Mouse (Mus musculus): ENCODE results near the gene Ube2j2. TPM values are rescaled to one million over a fixed set of nuclear protein-coding genes. Genes with fewer than 3 reads are reported as not detected.

Ube2j2 gene
- polyA plus RNA-seq (2014; fragmentation: Illumina TruSeq; extraction: RNeasy Lipid Tissue Mini Kit (QIAGEN cat#74804); ENCODE audit: low read depth, low replicate concordance), result 156 TPM

GRCm38 (mm10) chr4:155943534-155944249 lies at the start of gene Ube2j2:
Gene Ube2j2, plus strand, starts transcription at chr4:155943831.

GRCm38 (mm10) chr4:155962167-155962971 lies 18.7 kb downstream of the Ube2j2 start, which contains the start of gene C1qtnf12:
Gene C1qtnf12, plus strand, starts transcription at chr4:155962318.

GRCm38 (mm10) chr4:155992241-155992905 lies 48.7 kb downstream of the Ube2j2 start, which contains the start of the genes B3galt6 and Sdf4:
Gene B3galt6, minus strand, starts transcription at chr4:155992649.
Gene Sdf4, plus strand, starts transcription at chr4:155992872.

Other genes starting within 250 kb of the Ube2j2 start
- gene Fndc10, start 249.5 kb upstream of the Ube2j2 start, polyA plus RNA-seq (2014; fragmentation: Illumina TruSeq; extraction: RNeasy Lipid Tissue Mini Kit (QIAGEN cat#74804); ENCODE audit: low read depth, low replicate concordance), result not detected
- gene Ssu72, start 239.0 kb upstream of the Ube2j2 start, polyA plus RNA-seq (2014; fragmentation: Illumina TruSeq; extraction: RNeasy Lipid Tissue Mini Kit (QIAGEN cat#74804); ENCODE audit: low read depth, low replicate concordance), result 45.1 TPM
- gene Tmem240, start 209.0 kb upstream of the Ube2j2 start, polyA plus RNA-seq (2014; fragmentation: Illumina TruSeq; extraction: RNeasy Lipid Tissue Mini Kit (QIAGEN cat#74804); ENCODE audit: low read depth, low replicate concordance), result not detected
- 1.5 TPM for gene Atad3a, start 182.7 kb upstream of the Ube2j2 start, polyA plus RNA-seq (2014; fragmentation: Illumina TruSeq; extraction: RNeasy Lipid Tissue Mini Kit (QIAGEN cat#74804); ENCODE audit: low read depth, low replicate concordance)
- gene Vwa1, start 169.1 kb upstream of the Ube2j2 start, polyA plus RNA-seq (2014; fragmentation: Illumina TruSeq; extraction: RNeasy Lipid Tissue Mini Kit (QIAGEN cat#74804); ENCODE audit: low read depth, low replicate concordance), result 0.57 TPM
- 1.7 TPM for gene Tmem88b, start 158.0 kb upstream of the Ube2j2 start, polyA plus RNA-seq (2014; fragmentation: Illumina TruSeq; extraction: RNeasy Lipid Tissue Mini Kit (QIAGEN cat#74804); ENCODE audit: low read depth, low replicate concordance)
- gene Ankrd65, start 153.4 kb upstream of the Ube2j2 start, polyA plus RNA-seq (2014; fragmentation: Illumina TruSeq; extraction: RNeasy Lipid Tissue Mini Kit (QIAGEN cat#74804); ENCODE audit: low read depth, low replicate concordance), result not detected
- 131 TPM for gene Mrpl20, start 141.0 kb upstream of the Ube2j2 start, polyA plus RNA-seq (2014; fragmentation: Illumina TruSeq; extraction: RNeasy Lipid Tissue Mini Kit (QIAGEN cat#74804); ENCODE audit: low read depth, low replicate concordance)
- gene Ccnl2, start 131.3 kb upstream of the Ube2j2 start, polyA plus RNA-seq (2014; fragmentation: Illumina TruSeq; extraction: RNeasy Lipid Tissue Mini Kit (QIAGEN cat#74804); ENCODE audit: low read depth, low replicate concordance), result 32.1 TPM
- gene Aurkaip1, start 112.6 kb upstream of the Ube2j2 start, polyA plus RNA-seq (2014; fragmentation: Illumina TruSeq; extraction: RNeasy Lipid Tissue Mini Kit (QIAGEN cat#74804); ENCODE audit: low read depth, low replicate concordance), result 6.5 TPM
- gene Mxra8, start 104.2 kb upstream of the Ube2j2 start, polyA plus RNA-seq (2014; fragmentation: Illumina TruSeq; extraction: RNeasy Lipid Tissue Mini Kit (QIAGEN cat#74804); ENCODE audit: low read depth, low replicate concordance), result 91.8 TPM
- gene Dvl1, start 96.4 kb upstream of the Ube2j2 start, polyA plus RNA-seq (2014; fragmentation: Illumina TruSeq; extraction: RNeasy Lipid Tissue Mini Kit (QIAGEN cat#74804); ENCODE audit: low read depth, low replicate concordance), result 6.2 TPM
- gene Tas1r3, start 80.5 kb upstream of the Ube2j2 start, polyA plus RNA-seq (2014; fragmentation: Illumina TruSeq; extraction: RNeasy Lipid Tissue Mini Kit (QIAGEN cat#74804); ENCODE audit: low read depth, low replicate concordance), result 0.18 TPM
- gene Cptp, start 74.4 kb upstream of the Ube2j2 start, polyA plus RNA-seq (2014; fragmentation: Illumina TruSeq; extraction: RNeasy Lipid Tissue Mini Kit (QIAGEN cat#74804); ENCODE audit: low read depth, low replicate concordance), result 60.8 TPM
- gene Ints11, start 74.3 kb upstream of the Ube2j2 start, polyA plus RNA-seq (2014; fragmentation: Illumina TruSeq; extraction: RNeasy Lipid Tissue Mini Kit (QIAGEN cat#74804); ENCODE audit: low read depth, low replicate concordance), result 2.4 TPM
- 0.56 TPM for gene Pusl1, start 52.0 kb upstream of the Ube2j2 start, polyA plus RNA-seq (2014; fragmentation: Illumina TruSeq; extraction: RNeasy Lipid Tissue Mini Kit (QIAGEN cat#74804); ENCODE audit: low read depth, low replicate concordance)
- gene Acap3, start 52.0 kb upstream of the Ube2j2 start, polyA plus RNA-seq (2014; fragmentation: Illumina TruSeq; extraction: RNeasy Lipid Tissue Mini Kit (QIAGEN cat#74804); ENCODE audit: low read depth, low replicate concordance), result 1.0 TPM
- gene C1qtnf12, start 18.5 kb downstream of the Ube2j2 start, polyA plus RNA-seq (2014; fragmentation: Illumina TruSeq; extraction: RNeasy Lipid Tissue Mini Kit (QIAGEN cat#74804); ENCODE audit: low read depth, low replicate concordance), result 8.9 TPM
- 1.7 TPM for gene B3galt6, start 48.8 kb downstream of the Ube2j2 start, polyA plus RNA-seq (2014; fragmentation: Illumina TruSeq; extraction: RNeasy Lipid Tissue Mini Kit (QIAGEN cat#74804); ENCODE audit: low read depth, low replicate concordance)
- 97.4 TPM for gene Sdf4, start 49.0 kb downstream of the Ube2j2 start, polyA plus RNA-seq (2014; fragmentation: Illumina TruSeq; extraction: RNeasy Lipid Tissue Mini Kit (QIAGEN cat#74804); ENCODE audit: low read depth, low replicate concordance)
- not detected for gene Tnfrsf4, start 70.0 kb downstream of the Ube2j2 start, polyA plus RNA-seq (2014; fragmentation: Illumina TruSeq; extraction: RNeasy Lipid Tissue Mini Kit (QIAGEN cat#74804); ENCODE audit: low read depth, low replicate concordance)
- gene Tnfrsf18, start 82.3 kb downstream of the Ube2j2 start, polyA plus RNA-seq (2014; fragmentation: Illumina TruSeq; extraction: RNeasy Lipid Tissue Mini Kit (QIAGEN cat#74804); ENCODE audit: low read depth, low replicate concordance), result not detected
- gene Ttll10, start 115.6 kb downstream of the Ube2j2 start, polyA plus RNA-seq (2014; fragmentation: Illumina TruSeq; extraction: RNeasy Lipid Tissue Mini Kit (QIAGEN cat#74804); ENCODE audit: low read depth, low replicate concordance), result 25.6 TPM
- gene 9430015G10Rik, start 166.2 kb downstream of the Ube2j2 start, polyA plus RNA-seq (2014; fragmentation: Illumina TruSeq; extraction: RNeasy Lipid Tissue Mini Kit (QIAGEN cat#74804); ENCODE audit: low read depth, low replicate concordance), result 17.1 TPM
- not detected for gene Rnf223, start 186.7 kb downstream of the Ube2j2 start, polyA plus RNA-seq (2014; fragmentation: Illumina TruSeq; extraction: RNeasy Lipid Tissue Mini Kit (QIAGEN cat#74804); ENCODE audit: low read depth, low replicate concordance)

Measured in testis, adult 10 weeks (tissue).